Comparison of ENCODE assay signal across 8 mouse cellular contexts in the genomic region with DNA sequence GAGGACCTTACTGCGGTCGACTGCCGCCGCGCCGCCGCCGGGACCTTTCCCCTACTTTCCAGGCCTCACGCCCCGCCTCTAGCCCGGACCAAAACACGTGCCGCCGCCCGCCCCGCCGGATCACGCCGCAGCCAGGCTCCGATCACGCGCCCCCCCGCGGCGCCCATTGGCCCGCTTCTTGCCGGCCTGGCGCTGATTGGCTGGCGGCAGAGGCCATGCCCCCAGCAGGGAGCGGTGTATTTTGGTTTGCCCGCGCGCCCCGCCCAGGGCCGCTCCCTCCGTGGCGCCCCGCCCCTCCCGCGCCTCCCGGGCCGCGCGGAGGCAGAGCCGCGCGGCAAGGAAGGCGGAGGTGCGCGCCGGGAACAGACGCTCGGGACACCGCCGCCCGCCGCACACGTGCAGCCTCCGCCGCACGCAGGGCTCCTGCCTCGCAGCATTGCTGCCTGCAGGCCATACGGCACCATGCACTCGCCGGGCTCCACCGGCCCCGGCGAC. TPM values are rescaled to one million over a fixed set of nuclear protein-coding genes. Genes with fewer than 3 reads are reported as not detected.
DNase-seq lines count a peak whose midpoint lies in the region; ATAC-seq lines count a peak whose summit lies in the region.

A gene (plus strand): TSS at position 212 of the 495 bp plus-strand sequence.

- 0 out of 2 replicates have a peak, but pooled peaks cover 6% of the 10 kb centered on the region for H3K27me3 ChIP-seq in hindbrain, embryonic 13.5 days

- peaks cover 28% of the 10 kb centered on the region for H3K36me3 ChIP-seq in hindbrain, embryonic 13.5 days

- 0% methylated on average over 41 of the region's 68 CpGs for WGBS in hindbrain, embryonic 13.5 days

- peak; percentile 99 for DNase-seq in NIH3T3 (ENCODE audit: low read depth)
- DNase-seq in cerebellum, postnatal 10 days, result peak; percentile 99
- DNase-seq in frontal cortex, postnatal 14 days (ENCODE audit: low spot score in 2 of 2), result peak; percentile 93 to 94
- DNase-seq in layer of hippocampus, postnatal 25 days (ENCODE audit: extremely low spot score in 1 of 2, low spot score in 1 of 2), result peak; percentile 89 to 91
- DNase-seq in lung, postnatal 25 days (ENCODE audit: low spot score), result peak; percentile 98
- DNase-seq in retina, embryonic 14.5 days (ENCODE audit: low spot score), result peak; percentile 98
- peak; percentile 98 for DNase-seq in thymus, postnatal 4 days

- H3K4me1 ChIP-seq in hindbrain, embryonic 13.5 days (replicated peaks), result peaks cover 42% of the 10 kb centered on the region

- ATAC-seq in hindbrain, embryonic 13.5 days (ENCODE audit: low FRiP score), result peak; percentile 92

- H3K27ac ChIP-seq in hindbrain, embryonic 13.5 days, result peak within 1 kb of the TSS; percentile 96

- H3K4me2 ChIP-seq in hindbrain, embryonic 13.5 days, result peak within 1 kb of the TSS; percentile 66

- peak within 1 kb of the TSS; percentile 80 for H3K4me3 ChIP-seq in hindbrain, embryonic 13.5 days

- no peaks in the 10 kb centered on the region for H3K9me3 ChIP-seq in hindbrain, embryonic 13.5 days

- H3K9ac ChIP-seq in hindbrain, embryonic 13.5 days, result peak within 1 kb of the TSS; percentile 91

RNA-seq across cellular contexts. Expression of the gene that starts here (rescaled TPM):
- 15.9 and 17.6 TPM in 2 replicates for polyA plus RNA-seq in hindbrain, embryonic 13.5 days (2015; fragmentation: Nextera tagmentation; extraction: Ambion mirVana)
- total RNA-seq in layer of hippocampus, postnatal 25 days (2021), result 1 to 10 TPM; 3.6 to 4.2 TPM

Comparison
In these comparisons a context has a peak if more than half of its experiments do, and no peak if none do; other contexts are left out.
1. Peak in every context shown above with its lines: DNase-seq, ATAC-seq, H3K4me3 ChIP-seq and H3K27ac ChIP-seq.